Mouse (Mus musculus) cerebellum, postnatal 4 days (tissue): ENCODE data around the gene Map3k20.

Experiments used
- DNase-seq, 2 experiments: peaks; one replicate each; pipeline ENCODE4 v3.0.0; 2022; ENCODE audit warnings: low spot score in 2 of 2, mixed read lengths in 1 of 2

Map3k20 gene

DNA sequence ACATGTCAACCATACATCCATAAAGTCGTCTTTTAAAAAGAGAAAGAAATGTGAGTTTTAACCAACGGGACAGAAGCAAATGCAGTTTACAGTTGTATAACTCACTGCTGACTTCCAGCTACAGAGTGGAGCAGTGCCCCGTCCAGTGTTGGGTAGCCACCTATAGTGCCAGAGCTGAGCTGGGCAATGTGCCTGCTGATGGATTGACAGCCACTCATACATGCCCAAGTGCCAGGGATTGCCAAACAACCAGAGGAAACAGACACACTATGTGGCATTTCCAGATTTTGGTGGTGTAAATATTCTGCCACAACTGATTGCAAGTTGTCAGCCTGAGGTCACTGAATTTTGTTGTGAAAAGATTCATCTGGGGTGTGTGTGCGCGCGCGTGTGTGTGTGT is 139.2 kb downstream of the Map3k20 start:
- no peak for DNase-seq

DNA sequence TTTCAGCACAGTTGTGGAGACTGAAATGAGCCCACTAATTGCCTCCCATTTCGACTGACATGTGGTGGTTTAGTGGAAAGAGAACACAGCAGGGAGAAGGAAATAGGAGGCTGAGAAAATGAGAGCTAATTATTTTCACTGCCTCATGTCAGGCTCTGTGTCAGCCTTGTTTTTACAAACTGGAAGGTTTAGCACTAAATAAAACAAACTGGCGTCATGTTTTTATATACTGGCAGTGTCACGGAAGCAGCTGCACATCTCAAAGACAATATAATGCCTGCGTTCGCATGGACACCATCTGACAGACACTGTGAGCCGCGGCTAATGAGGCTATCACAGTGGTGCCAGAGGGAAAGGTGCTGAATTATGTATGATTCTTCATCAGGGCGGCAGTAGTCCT is 141.3 kb downstream of the Map3k20 start:
- DNase-seq = peak in 1 of 2 experiments; percentile 10

DNA sequence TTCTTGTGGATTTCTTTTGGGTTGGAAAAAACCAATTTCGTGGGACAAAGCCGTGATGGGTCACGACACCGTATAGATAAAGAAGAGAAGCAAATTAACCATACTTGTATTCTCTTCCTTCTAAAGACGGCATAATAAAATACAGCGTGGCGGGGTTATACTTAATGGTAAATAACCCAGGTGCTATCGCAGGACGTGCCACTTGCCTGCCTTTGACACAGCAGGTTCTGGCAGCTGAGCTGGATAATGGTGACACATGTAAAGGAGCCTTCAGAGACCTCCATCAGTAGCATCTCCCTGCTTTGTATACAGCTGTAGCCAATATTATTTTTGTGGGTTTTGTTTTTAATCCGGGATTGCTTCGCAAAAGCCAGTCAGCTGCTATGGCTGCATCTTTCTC is 141.9 kb downstream of the Map3k20 start:
- no peak for DNase-seq

DNA sequence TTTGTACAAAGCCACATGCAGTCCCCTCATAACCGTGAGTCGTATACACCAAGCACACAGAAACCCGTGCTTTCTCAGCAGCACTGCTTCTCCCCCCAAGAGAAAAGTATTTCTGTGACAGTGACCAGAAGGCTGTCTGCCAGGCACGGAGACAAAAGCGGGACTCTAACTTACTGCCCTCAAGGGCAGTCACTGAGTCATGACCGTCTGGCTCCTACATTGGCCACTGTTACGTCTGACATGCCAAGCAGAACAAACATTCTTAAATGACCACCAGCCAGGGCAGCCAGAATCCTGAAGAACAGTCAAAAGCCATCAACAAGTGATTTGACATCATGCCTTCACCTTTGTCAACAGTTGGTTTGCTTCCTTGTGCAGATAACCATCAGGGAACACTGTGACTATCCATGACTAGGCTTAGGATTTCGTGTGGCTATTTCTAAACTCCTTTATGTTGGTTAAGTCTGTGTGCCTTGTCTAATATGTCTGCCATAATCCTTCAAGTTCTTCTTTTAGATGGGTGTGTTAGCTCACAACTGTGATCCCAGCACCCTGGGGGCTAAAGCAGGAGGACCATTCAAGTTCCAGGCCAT is 153.6 kb downstream of the Map3k20 start:
- no peak for DNase-seq

DNA sequence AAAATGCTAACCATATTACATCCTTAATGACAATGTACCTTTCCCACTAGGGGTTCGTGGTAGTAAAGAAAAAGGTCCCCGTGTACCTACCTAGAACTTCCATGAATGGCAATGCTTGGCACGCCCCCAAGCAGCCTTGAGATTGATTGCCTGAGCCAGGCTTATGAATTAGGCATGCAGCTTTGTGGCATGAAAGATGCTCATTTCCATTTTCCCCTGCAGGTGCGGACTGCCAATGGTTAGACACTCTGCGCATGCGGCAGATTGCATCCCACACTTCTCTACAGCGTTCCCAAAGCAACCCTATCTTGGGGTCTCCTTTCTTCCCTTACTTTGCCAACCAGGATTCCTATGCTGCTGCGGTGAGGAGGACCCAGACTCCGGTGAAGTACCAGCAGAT is 155.6 kb downstream of the Map3k20 start:
- no peak for DNase-seq

DNA sequence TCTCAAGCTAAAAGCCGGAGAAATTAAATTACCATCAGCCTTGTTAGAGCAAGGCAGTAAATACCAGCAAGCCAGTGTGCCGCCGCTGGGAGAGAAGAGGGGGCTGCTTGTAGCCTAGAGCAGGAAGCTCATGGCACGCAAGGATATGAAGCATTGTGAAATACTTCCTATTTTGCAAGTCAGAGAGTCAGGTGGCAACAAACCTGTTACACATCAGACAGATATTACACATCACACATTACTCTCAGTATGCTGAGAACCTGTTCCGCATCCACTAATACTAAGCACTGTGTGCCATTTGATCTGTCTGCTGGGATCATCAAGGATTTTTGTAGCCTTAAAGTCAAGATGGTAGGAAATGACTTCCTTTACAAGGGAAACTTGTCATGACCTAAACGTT is 157.4 kb downstream of the Map3k20 start:
- no peak for DNase-seq

DNA sequence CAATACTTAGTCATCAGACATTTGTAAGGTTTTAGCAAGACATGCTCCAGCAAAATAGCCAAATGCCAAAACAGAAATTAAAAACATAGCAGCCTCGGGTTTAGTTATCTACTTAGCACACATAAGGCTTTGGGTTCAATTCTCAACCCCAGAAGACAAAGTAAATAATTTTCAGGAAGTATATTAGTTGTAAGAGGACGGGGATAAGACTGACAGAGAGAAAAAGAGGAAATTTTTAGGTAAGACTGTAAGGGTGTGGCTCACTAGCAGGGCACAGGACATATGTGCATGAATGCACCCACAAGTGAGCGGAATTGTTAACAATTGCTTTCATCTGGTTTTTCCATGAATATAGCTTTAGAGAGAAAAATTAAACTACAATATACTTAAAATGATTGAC is 158.5 kb downstream of the Map3k20 start:
- no peak for DNase-seq

DNA sequence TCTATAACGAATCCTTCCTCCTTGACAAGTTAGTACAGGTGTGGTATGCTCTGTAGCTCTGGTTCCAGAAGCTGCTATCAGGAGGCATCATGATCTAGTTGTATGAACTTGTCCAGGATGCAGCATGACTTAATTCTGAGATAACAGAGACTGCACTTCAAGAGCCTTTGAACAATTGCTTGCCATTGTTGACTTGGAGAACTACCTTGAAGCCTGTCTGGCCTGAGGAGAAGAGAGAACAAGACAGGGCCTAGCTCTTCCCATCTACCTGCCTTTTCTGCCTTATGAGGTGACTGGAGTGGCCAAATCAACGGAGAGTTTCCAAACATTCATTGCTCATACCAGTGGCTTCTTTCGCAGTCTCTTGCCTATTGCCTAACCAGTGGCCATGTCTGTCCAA is 160.7 kb downstream of the Map3k20 start:
- no peak for DNase-seq

DNA sequence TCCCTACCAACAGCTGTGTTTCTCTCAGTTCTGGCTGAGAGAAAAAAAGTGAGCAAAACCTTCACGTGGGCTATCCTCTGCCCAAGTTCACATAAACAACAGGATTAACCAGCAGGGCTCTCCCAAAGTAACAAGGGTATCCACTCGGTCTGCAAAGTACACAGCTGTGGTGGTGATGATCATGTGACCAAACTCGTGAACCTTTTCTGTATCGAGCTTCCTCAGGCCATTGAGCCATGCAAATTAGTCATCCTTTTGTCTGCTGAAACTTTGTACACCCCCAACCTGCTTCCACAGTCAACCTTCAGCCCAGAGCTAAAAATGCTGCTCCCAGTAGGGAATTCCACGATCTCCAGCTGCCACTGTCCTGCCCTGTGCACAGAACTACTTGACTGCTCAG is 161.2 kb downstream of the Map3k20 start:
- DNase-seq = no peak

DNA sequence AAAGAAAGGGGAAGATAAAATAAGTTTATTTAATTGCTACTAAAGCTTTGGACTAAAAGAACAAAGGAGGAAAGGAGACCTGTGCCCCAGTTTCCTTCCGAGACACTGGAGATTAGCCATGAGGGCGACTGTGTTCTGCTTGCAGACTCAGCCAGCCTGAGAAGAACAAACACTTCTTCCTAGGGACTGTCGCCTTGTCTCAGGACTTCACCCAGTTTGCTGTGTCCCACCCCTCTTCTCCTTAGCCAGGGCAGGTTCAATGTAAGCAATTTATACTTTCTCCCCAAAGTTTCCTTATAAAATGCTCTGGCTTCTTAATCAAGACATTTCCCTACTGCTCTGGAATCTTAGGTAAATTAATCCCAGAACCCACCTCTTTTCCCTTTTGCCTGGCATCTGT is 168.1 kb downstream of the Map3k20 start:
- no peak for DNase-seq

DNA sequence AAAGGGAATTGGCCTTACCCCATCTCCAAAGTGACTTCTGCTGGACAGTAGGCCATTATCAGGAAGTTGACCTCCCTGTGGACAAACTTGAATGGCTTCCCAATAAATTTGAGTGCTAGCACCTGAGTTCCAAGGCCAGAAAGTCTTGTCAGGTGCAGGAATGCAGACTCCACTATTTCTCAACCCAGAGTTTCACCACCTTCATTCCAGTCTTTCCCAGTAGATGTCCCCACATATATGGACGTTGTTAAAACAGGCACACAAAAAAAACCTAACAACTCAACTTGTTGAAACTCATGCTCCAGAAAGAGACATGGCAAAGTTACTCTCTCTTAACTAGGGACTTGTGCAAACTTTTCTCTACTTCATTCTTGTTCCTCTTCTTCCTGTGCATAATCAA is 170.8 kb downstream of the Map3k20 start:
- DNase-seq = no peak

DNA sequence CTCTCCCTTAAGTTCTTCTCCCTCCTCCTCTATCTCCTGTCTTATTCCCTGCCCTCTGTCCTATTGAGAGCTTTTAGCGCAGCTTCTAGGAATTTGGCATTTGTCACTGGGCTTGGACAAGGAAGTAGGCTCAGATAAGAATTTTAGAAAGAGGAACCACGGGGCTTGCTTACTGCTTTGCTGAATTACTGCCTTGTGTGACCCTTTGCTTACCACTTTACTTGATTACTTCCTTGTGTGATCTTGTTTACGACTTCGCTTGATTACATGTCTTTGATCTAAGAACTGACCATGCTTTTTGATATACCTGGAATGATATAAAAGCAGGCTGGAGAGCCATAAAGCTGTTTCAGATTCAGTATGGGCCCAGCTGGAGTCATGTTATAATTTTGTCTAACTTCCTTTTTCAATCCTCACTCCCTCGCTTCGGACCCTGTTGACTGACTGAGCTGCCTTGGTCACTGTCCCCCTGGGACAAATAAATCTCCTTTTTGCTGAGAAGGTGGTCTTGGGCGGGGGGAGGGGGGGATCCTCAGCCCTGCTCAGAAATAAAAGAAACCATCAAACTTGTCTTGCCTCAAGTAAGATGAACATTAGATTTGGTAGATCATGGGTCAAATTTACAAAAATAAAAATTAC is 179.1 kb downstream of the Map3k20 start:
- DNase-seq = no peak

DNA sequence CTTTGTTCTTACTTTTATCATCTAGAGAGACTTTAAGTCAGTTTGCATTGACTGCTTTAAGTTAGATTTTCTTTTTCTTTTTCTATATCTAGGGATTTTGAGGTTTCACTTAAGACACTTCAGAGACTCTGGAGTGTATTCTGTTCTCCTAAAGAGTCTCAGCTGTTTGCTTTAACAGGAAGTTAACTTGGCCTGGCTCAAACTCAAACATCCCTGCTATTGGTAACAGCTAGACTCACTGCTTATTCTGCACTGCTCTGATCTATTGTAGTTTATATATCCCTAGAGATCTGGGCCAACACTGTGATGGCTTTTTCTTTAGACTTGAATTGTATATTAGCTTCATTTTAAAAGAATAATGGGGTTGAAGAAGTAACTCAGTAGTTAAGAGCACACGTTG is 182.2 kb downstream of the Map3k20 start:
- no peak for DNase-seq

DNA sequence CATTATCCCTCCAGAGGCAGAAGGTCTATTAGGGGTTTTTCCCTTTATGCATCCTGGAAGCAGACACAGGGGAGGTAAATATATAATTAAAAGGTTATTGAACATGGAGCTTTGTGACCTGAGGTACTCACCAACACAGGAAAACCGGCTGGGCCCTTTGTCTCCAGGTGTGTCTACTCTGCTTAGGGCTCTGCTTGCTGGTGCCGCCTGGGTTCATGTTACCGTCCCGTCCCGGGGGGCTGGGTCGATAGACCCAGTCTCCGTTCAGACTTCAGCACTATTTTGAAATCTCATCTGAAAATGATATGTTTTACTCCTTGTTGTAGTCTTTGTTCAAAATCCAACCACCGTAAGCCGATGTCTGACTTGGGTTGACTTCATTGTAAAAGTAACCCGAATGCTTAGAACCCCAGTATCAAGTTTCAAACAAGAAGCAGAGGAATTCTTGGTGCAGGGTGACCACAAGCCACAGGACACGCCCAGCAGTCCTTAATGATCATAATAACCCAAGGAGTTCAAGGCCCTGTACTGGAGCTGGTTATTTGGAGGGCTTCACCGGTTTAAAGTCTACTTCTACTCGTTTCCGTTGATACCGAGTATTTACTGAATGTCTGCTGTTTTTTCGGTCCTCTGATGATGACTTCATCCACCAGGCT is 186.1 kb downstream of the Map3k20 start:
- DNase-seq = no peak

DNA sequence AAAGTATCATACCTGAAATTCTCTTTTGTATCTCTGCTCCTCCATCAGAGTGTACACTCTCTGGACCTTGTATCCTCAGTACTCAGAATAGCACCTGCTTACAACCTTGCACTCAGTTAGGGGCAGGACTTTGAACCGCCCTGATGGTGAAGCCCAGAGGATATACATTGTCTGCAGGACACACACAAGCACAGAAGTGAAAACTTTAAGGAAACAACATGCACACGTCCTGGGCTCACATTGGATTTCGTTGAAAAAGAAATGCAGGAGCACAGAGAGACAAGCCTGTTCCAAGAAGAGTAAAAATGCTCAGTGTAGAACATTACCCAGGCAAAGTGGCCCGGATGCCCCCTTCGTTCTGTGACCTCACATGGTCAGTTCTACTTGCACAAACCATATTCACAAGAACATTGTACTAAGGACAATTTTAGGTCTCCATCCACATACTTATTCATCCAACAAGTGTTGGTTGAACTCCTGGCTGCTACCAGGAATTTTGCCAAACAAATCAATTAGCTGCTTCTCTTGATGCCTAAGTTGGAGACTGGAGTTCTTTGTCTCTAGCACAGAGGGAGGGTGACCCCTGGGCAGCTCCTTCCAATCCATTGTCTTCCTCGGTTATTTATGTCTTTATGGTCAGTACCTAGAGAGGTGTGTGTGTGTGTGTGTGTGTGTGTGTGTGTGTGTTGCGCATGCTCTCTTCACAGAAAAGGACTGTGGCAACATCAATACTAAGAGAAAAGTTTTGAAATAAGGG is 189.3 kb downstream of the Map3k20 start:
- DNase-seq = no peak

DNA sequence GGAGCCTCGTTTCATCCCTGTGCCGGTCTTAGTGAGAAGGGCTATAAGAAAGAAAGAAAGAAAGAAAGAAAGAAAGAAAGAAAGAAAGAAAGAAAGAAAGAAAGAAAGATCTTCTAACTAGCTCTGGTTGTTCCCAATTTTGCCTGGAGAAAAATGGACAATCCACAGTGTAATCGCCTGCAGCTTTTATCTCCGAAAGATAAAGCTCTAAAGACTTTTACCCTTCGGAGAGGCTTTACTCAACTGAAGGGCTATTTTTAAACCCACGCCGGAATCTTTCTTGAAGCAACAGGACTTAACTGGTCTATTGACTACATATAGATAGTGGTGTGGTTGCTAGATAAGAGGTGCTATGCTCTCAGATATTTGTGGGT is 190.0 kb downstream of the Map3k20 start:
- DNase-seq = no peak

DNA sequence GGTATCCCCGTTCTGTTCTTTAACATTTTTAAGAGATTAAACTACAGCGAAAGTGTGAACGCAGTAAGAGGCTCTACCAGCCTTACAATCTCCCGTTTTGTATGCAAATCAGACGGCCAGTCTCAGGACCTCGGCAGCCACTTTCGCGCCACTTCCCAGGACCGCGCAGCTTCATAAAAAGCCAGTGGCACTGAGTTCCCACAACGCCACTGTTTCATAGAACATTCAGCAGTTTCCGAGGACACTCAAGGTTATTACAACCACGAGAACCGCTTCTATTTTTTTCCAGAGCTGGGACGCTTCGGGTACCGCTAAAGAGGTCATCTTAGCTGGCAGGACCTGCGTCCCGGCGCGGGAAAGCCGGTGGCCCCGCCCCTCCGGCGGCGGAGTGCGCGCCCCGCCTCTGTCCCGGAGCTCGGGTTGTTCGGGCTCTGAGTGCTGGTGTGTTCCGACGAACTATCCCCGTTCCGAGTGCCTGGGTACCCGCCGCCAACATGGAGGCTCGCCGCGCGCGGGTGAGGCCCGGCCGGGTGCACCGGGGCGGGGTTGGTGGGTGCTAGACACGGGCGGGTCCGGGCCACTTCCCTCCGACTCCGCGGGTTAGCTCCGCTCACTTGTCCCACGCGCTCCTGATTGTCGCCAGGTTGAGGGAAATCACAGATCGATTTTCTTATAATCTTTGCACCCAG is 190.5 kb downstream of the Map3k20 start, which contains the start of gene Cdca7:
TSS of gene Cdca7 (plus strand) at position 363 of the 689 bp plus-strand sequence.
- DNase-seq = peak; percentile 42 to 68

DNA sequence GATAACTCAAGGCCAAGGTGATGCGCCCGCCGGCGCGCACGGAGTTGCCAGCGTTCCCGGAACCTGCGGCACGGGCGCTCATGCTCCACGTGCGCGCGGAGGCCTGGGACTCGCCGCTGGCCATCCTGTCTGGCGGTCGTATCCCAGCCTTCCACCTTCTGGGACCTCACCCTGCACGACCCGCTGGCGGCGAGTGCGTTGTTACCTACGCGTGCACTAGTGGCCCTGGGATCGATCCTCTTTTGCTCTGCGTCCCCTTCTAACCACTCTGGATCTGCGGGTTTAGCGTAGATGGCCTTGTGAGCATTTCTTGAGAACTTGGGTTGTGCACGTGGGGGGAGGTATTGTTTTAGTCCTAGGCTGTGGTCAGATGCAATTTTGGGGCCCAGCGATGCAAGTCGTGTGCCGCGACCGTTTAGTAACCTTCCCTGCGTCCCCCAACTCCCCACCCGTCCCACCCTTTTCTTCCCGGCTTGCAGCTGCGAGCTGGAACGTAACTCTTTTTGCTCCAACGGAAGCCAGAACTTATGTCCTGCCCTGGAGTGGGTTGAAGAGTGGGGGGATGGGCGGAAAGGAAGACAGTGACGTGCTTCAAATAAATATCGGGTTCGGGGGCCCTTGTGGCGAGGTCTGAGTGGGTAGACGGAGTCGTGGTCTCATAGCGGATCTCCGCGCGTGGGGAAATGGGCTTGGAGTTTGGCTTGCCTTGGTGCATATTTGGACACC is 191.2 kb downstream of the Map3k20 start:
- DNase-seq = peak in 1 of 2 experiments; percentile 29

DNA sequence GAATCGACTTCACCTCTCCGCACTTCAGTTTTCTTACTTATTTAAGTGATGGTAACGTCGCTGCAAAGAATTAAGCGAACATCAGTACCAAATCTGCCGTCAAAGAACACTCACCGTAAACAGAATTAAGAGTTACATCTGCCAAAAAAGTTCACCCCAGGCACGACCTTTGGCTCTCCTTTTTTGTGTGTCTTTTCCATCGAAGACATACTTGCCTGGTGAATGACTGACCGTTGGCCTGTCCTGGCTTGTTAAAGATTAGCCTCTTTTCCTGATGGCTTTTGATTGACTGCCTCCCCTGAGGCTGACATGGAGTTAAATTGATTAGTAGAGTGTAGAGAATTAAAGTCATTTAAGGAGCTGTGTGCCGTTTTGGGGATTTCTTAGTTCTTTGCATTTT is 191.8 kb downstream of the Map3k20 start:
- no peak for DNase-seq

DNA sequence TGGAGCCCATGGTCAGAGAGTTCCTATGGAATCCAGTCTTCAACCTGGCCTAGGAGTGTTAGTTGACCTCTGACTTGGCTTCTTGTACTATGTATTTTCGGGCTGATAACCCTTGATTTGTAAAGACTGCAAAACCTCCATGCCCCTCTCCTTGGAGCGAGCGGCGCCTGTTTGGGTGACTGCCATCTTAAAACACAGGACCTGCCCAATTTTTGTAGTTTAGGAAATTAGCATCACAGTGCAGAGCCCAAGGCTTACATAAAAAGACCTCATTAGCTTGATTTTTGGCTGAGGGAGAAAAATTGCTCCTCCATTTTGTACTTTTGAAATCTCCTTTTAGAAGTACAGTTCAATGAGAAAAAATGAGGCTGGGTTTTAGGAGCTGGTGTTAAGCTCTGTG is 192.7 kb downstream of the Map3k20 start:
- DNase-seq = no peak

DNA sequence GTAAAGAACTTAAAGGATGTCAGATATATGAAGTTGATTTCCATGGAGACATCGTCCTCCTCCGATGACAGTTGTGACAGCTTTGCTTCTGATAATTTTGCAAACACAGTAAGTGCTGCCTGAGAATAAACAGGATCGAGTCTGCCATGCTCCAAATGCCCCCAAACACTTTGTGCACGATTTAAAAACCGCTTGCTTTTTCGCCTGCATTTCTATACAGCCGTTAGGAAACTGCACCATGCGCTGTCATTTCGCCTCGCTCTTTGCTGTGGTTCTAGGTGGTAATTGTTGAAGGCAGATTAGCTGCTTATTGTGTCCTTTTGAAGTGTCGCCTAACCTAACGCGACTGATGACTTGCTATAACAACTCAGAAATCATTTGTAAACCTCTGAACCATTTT is 193.5 kb downstream of the Map3k20 start:
- no peak for DNase-seq
